Comparison of ENCODE assay signal across 9 mouse cellular contexts in genomic region chr5:113164448-113164847, GRCm38 (mm10). TPM values are rescaled to one million over a fixed set of nuclear protein-coding genes. Genes with fewer than 3 reads are reported as not detected.
DNase-seq lines count a peak whose midpoint lies in the region; ATAC-seq lines count a peak whose summit lies in the region.
"Had no signal": no experiment of that assay in that cellular context is flagged by ENCODE, and none has a peak within 500 bp of the region (broad histone marks: within the 10 kb centered on the region; RNA-seq: fewer than 3 reads in every experiment).

No protein-coding gene starts in this region.

- WGBS in hindbrain, embryonic 10.5 days, result 25% methylated on average over 9 of the region's 9 CpGs
- WGBS in hindbrain, embryonic 16.5 days, result 28% methylated on average over 9 of the region's 9 CpGs
- WGBS in embryonic facial prominence, embryonic 11.5 days, result 32% methylated on average over 9 of the region's 9 CpGs
- WGBS in liver, embryonic 15.5 days (ENCODE audit: insufficient replicate concordance), result 19% methylated on average over 9 of the region's 9 CpGs

- H3K27ac ChIP-seq in hindbrain, embryonic 10.5 days, result peak overlapping the region; percentile 79
- H3K27ac ChIP-seq in hindbrain, embryonic 16.5 days (ENCODE audit: low read depth, low read length), result no peak overlapping the region
- no peak overlapping the region for H3K27ac ChIP-seq in embryonic facial prominence, embryonic 11.5 days (replicated peaks; ENCODE audit: low read depth, low read length)
- H3K27ac ChIP-seq in liver, embryonic 15.5 days (replicated peaks), result no peak overlapping the region

- H3K4me3 ChIP-seq in hindbrain, embryonic 10.5 days, result peak overlapping the region; percentile 21; the same call in 1 of the 2 replicates
- no peak overlapping the region for H3K4me3 ChIP-seq in hindbrain, embryonic 16.5 days (ENCODE audit: low read length)
- H3K4me3 ChIP-seq in embryonic facial prominence, embryonic 11.5 days (ENCODE audit: low read depth, low read length), result no peak overlapping the region
- no peak overlapping the region for H3K4me3 ChIP-seq in liver, embryonic 15.5 days (replicated peaks)

- H3K27me3 ChIP-seq in hindbrain, embryonic 10.5 days (ENCODE audit: insufficient read depth, poor library complexity, severe bottlenecking), result 0 out of 2 replicates have a peak, but pooled peaks cover 4% of the 10 kb centered on the region
- H3K27me3 ChIP-seq in hindbrain, embryonic 16.5 days (replicated peaks; ENCODE audit: control insufficient read depth, insufficient read depth, low read length), result no peaks in the 10 kb centered on the region
- H3K27me3 ChIP-seq in embryonic facial prominence, embryonic 11.5 days (ENCODE audit: control insufficient read depth, insufficient read depth, low read length), result no peaks in the 10 kb centered on the region
- H3K27me3 ChIP-seq in liver, embryonic 15.5 days, result no peaks in the 10 kb centered on the region
- H3K27me3 ChIP-seq: Patski had no signal

- no peak for DNase-seq in hindbrain, embryonic 10.5 days (ENCODE audit: low spot score)
- DNase-seq in adrenal gland, adult 18-20 months (ENCODE audit: low spot score in 2 of 2), result peak; percentile 32 to 59
- peak; percentile 29 for DNase-seq in embryonic facial prominence, embryonic 11.5 days (ENCODE audit: low spot score)
- no peak for DNase-seq in right cerebral cortex, postnatal 36 days (ENCODE audit: low spot score in 2 of 2)
- no peak for DNase-seq in kidney, postnatal 14 days
- DNase-seq in MN1 (ENCODE audit: low spot score), result no peak

- no peaks in the 10 kb centered on the region for H3K9me3 ChIP-seq in hindbrain, embryonic 10.5 days
- H3K9me3 ChIP-seq in hindbrain, embryonic 16.5 days (ENCODE audit: control insufficient read depth, low read length), result no peaks in the 10 kb centered on the region
- no peaks in the 10 kb centered on the region for H3K9me3 ChIP-seq in embryonic facial prominence, embryonic 11.5 days (replicated peaks; ENCODE audit: control insufficient read depth, low read length)
- H3K9me3 ChIP-seq in liver, embryonic 15.5 days (replicated peaks), result no peaks in the 10 kb centered on the region

- no peak overlapping the region for H3K9ac ChIP-seq in hindbrain, embryonic 16.5 days (ENCODE audit: low read depth, low read length)
- H3K9ac ChIP-seq in embryonic facial prominence, embryonic 11.5 days (replicated peaks; ENCODE audit: low read length), result no peak overlapping the region
- H3K9ac ChIP-seq in liver, embryonic 15.5 days, result no peak overlapping the region

- H3K4me1 ChIP-seq in hindbrain, embryonic 10.5 days (replicated peaks), result peaks cover 71% of the 10 kb centered on the region
- peaks cover 17% of the 10 kb centered on the region for H3K4me1 ChIP-seq in hindbrain, embryonic 16.5 days (ENCODE audit: control insufficient read depth, insufficient read depth, low read depth, low read length)
- peaks cover 5% of the 10 kb centered on the region for H3K4me1 ChIP-seq in embryonic facial prominence, embryonic 11.5 days (ENCODE audit: control insufficient read depth, insufficient read depth, low read length)
- peaks cover 34% of the 10 kb centered on the region for H3K4me1 ChIP-seq in liver, embryonic 15.5 days (replicated peaks)

- H3K36me3 ChIP-seq in hindbrain, embryonic 10.5 days, result no peaks in the 10 kb centered on the region
- H3K36me3 ChIP-seq in hindbrain, embryonic 16.5 days (ENCODE audit: control insufficient read depth, insufficient read depth, low read length), result no peaks in the 10 kb centered on the region
- no peaks in the 10 kb centered on the region for H3K36me3 ChIP-seq in embryonic facial prominence, embryonic 11.5 days (replicated peaks; ENCODE audit: control insufficient read depth, insufficient read depth, low read depth, low read length)
- H3K36me3 ChIP-seq in liver, embryonic 15.5 days (replicated peaks), result no peaks in the 10 kb centered on the region

- no peak overlapping the region for H3K4me2 ChIP-seq in hindbrain, embryonic 16.5 days (ENCODE audit: low read length)
- H3K4me2 ChIP-seq in embryonic facial prominence, embryonic 11.5 days (ENCODE audit: low read depth, low read length), result no peak overlapping the region
- H3K4me2 ChIP-seq in liver, embryonic 15.5 days, result peak overlapping the region; percentile 46

- no peak for ATAC-seq in hindbrain, embryonic 16.5 days
- peak; percentile 15; the same call in 1 of the 2 replicates for ATAC-seq in embryonic facial prominence, embryonic 11.5 days (replicated peaks; ENCODE audit: insufficient number of reproducible peaks, low FRiP score, low TSS enrichment, low read depth)
- ATAC-seq in liver, embryonic 15.5 days (ENCODE audit: insufficient read depth), result peak; percentile 40
- ATAC-seq: Patski had no signal

RNA-seq across cellular contexts. Expression of gene 2900026A02Rik, which starts 56.6 kb away (rescaled TPM):
- 2.1 and 4.1 TPM in 2 replicates for polyA plus RNA-seq in hindbrain, embryonic 10.5 days (2016; fragmentation: Nextera tagmentation; extraction: Ambion mirVana)
- 4.3 and 4.8 TPM in 2 replicates for polyA plus RNA-seq in hindbrain, embryonic 16.5 days (2015; fragmentation: Nextera tagmentation; extraction: Ambion mirVana)
- 10 to 100 TPM in 1 of 2 experiments, 1 to 10 TPM in 1; 8.8 to 12.1 TPM for total RNA-seq in adrenal gland, adult 18-20 months (2021)
- polyA plus RNA-seq in embryonic facial prominence, embryonic 11.5 days (2014; fragmentation: Nextera tagmentation; extraction: Ambion mirVana), result 1.4 and 1.7 TPM in 2 replicates
- 2.0 and 2.8 TPM in 2 replicates for polyA plus RNA-seq in liver, embryonic 15.5 days (2015; fragmentation: Nextera tagmentation; extraction: Ambion mirVana)

Comparison
In these comparisons a context has a peak if more than half of its experiments do, and no peak if none do; other contexts are left out.
1. DNase-seq: peak in adrenal gland, adult 18-20 months (2 of 2) and embryonic facial prominence, embryonic 11.5 days (single experiment); none in hindbrain, embryonic 10.5 days (single experiment), right cerebral cortex, postnatal 36 days (0 of 2), kidney, postnatal 14 days (single experiment) and MN1 (single experiment).